Mouse (Mus musculus): ENCODE data around the gene Ifnar1.

GRCm38 (mm10) chr16:91538051-91538450 is 53.0 kb downstream of the Ifnar1 start:
- TF ChIP-seq CTCF (IDR thresholded peaks at IDR 0.05; ENCODE audit: extremely low read depth, insufficient read length, insufficient replicate concordance, low read depth, low read length) = no peak
- no peak for TF ChIP-seq POLR2A (IDR thresholded peaks at IDR 0.05; ENCODE audit: low read depth, low read length)
